Mouse (Mus musculus) brain, adult 2 months (tissue): ENCODE measurements at regions not wholly inside any gene's neighbourhood (a gene's known extent, or its start where the extent isn't known, plus 50 kb on each side); places are given as distances from the start of the nearest gene placed in this dataset.

Experiments used
- DNase-seq: peaks from one replicate; pipeline ENCODE4 v3.0.0; 2011; ENCODE audit warnings: low read depth, low spot score

- no peak for DNase-seq
Measured at GRCm38 (mm10) chr14:91027054-91027453, 2555.9 kb upstream of the Pcdh20 start.

GRCm38 (mm10) chr14:91020099-91020498 is 2548.9 kb upstream of the Pcdh20 start:
- no peak for DNase-seq

- DNase-seq, result peak; percentile 27
Measured at GRCm38 (mm10) chr14:91014712-91015111, 2543.5 kb upstream of the Pcdh20 start.
